Mouse (Mus musculus): ENCODE results near the gene Stk11. TPM values are rescaled to one million over a fixed set of nuclear protein-coding genes. Genes with fewer than 3 reads are reported as not detected.
"Not testable (repeated sequence)": the region's sequence is repeated elsewhere in the genome, so short reads cannot be mapped to it uniquely, and the experiment has no call there.

Gene Stk11
- polyA plus RNA-seq, 1 experiment from 2014 or later = 16.3 TPM

- Histone ChIP-seq H3K36me3 (no peaks in the 10 kb centered on the region), H3K4me1 (replicated peaks) (peaks cover 66% of the 10 kb centered on the region), H3K4me3 (peak overlapping the region; percentile 42), H3K27me3 (0 out of 2 replicates have a peak, but pooled peaks cover 5% of the 10 kb centered on the region), H3K9me3 (no peaks in the 10 kb centered on the region), H3K4me2 (peak overlapping the region; percentile 75), H3K27ac (peak overlapping the region; percentile 100), H3K9ac (peak overlapping the region; percentile 75)
- peak; percentile 0; the same call in 1 of the 2 replicates for ATAC-seq (ENCODE audit: low FRiP score)
- WGBS = 10% methylated on average over 44 of the region's 44 CpGs
These were observed 48.8 kb downstream of the Stk11 start for GRCm38 (mm10) chr10:80164161-80164997.

DNA sequence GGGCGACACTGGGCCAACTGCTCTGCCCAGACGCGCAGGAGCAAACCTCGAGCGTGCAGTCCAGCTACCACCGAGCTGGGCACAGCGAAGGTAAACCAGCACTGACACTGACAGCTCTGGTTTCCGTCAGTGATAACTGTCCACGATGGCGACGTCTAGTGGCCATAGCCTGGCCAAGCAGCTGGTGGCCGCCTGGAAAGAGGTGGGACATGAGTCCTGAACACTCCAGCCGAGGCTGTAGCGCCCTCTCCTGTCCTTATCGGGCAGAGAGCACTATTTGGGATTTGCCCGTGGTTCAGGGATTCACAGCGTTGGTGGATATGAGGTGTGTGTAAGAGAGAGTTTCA, 49.4 kb downstream of the Stk11 start:
- Histone ChIP-seq H3K4me1 (replicated peaks) (peaks cover 69% of the 10 kb centered on the region), H3K27me3 (0 out of 2 replicates have a peak, but pooled peaks cover 5% of the 10 kb centered on the region), H3K27ac (peak overlapping the region; percentile 100), H3K9ac (peak overlapping the region; percentile 75), H3K4me3 (peak overlapping the region; percentile 42), H3K4me2 (peak overlapping the region; percentile 75), H3K36me3 (peaks cover 4% of the 10 kb centered on the region), H3K9me3 (no peaks in the 10 kb centered on the region)
- 0% methylated on average over 17 of the region's 17 CpGs for WGBS
- peak; percentile 33 for ATAC-seq (ENCODE audit: low FRiP score)

- H3K36me3 ChIP-seq = peaks cover 10% of the 10 kb centered on the region
- 0 out of 2 replicates have a peak, but pooled peaks cover 5% of the 10 kb centered on the region for H3K27me3 ChIP-seq
- WGBS = 15% methylated on average over 20 of the region's 20 CpGs
- H3K27ac ChIP-seq = peak within 1 kb of the TSS; percentile 100
- no peak for ATAC-seq (ENCODE audit: low FRiP score)
- H3K4me1 ChIP-seq (replicated peaks) = peaks cover 69% of the 10 kb centered on the region
- no peaks in the 10 kb centered on the region for H3K9me3 ChIP-seq
- H3K9ac ChIP-seq = peak within 1 kb of the TSS; percentile 75
- H3K4me2 ChIP-seq = peak within 1 kb of the TSS; percentile 75
- H3K4me3 ChIP-seq = peak within 1 kb of the TSS; percentile 91
These were observed 50.0 kb downstream of the Stk11 start, which contains the start of gene Cirbp for GRCm38 (mm10) chr10:80165392-80166128. Gene Cirbp, plus strand, starts transcription at chr10:80165985.

DNA sequence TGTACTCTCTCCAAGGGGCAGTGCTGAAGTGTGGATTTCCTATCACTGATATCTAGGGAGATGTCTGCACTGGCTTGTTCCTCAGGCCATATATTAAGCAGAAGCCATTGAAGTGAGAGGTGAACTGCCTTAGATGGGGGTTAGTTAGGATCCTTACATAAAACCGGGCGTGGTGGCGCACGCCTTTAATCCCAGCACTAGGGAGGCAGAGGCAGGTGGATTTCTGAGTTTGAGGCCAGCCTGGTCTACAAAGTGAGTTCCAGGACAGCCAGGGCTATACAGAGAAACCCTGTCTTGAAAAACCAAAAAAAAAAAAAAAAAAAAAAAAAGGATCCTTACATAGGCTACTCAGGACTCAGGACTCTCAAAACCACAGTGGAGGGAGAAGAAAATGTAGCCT, 50.5 kb downstream of the Stk11 start:
- Histone ChIP-seq H3K27ac (peak overlapping the region; percentile 100), H3K4me2 (peak overlapping the region; percentile 75), H3K4me1 (replicated peaks) (peaks cover 67% of the 10 kb centered on the region), H3K36me3 (peaks cover 15% of the 10 kb centered on the region), H3K9ac (peak overlapping the region; percentile 75), H3K4me3 (peak overlapping the region; percentile 42)
- not testable (repeated sequence) for H3K9me3 ChIP-seq; ATAC-seq (ENCODE audit: low FRiP score); H3K27me3 ChIP-seq
- 82% methylated on average over 4 of the region's 4 CpGs for WGBS

GRCm38 (mm10) chr10:80167460-80168037, 51.9 kb downstream of the Stk11 start:
- Histone ChIP-seq H3K27ac (peak overlapping the region; percentile 100), H3K27me3 (0 out of 2 replicates have a peak, but pooled peaks cover 5% of the 10 kb centered on the region), H3K4me2 (peak overlapping the region; percentile 74), H3K9me3 (no peaks in the 10 kb centered on the region), H3K4me3 (peak overlapping the region; percentile 91), H3K36me3 (peaks cover 28% of the 10 kb centered on the region), H3K4me1 (replicated peaks) (peaks cover 73% of the 10 kb centered on the region), H3K9ac (peak overlapping the region; percentile 100)
- WGBS = under 1% methylated on average over 55 of the region's 55 CpGs
- peak; percentile 90 for ATAC-seq (ENCODE audit: low FRiP score)

- Histone ChIP-seq H3K4me3 (peak overlapping the region; percentile 91), H3K4me1 (replicated peaks) (peaks cover 77% of the 10 kb centered on the region), H3K4me2 (peak overlapping the region; percentile 74), H3K9me3 (no peaks in the 10 kb centered on the region), H3K9ac (peak overlapping the region; percentile 100), H3K36me3 (peaks cover 28% of the 10 kb centered on the region), H3K27me3 (0 out of 2 replicates have a peak, but pooled peaks cover under 1% of the 10 kb centered on the region), H3K27ac (peak overlapping the region; percentile 100)
- ATAC-seq (ENCODE audit: low FRiP score) = peak; percentile 38
- WGBS = under 1% methylated on average over 42 of the region's 48 CpGs
These were observed 52.5 kb downstream of the Stk11 start for GRCm38 (mm10) chr10:80168038-80168661.

DNA sequence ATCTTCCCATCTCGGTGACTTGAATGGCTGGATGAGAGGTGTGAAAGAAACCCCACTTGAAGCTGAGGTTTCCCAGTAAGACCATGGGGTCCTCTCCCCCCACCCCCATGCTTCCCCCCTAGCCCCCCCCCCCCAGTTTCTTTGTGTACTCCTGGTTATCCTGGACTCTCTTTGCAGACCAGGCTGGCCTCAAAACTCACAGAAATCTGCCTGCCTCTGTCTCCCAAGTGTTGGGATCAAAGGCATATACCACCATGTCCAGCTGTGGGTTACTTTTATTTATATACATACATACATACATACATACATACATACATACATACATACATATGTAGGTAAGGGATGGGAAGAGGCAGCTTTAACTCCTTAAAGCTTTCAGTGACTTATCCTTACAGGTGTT, 53.5 kb downstream of the Stk11 start:
- peak overlapping the region; percentile 74 for H3K4me2 ChIP-seq
- peak overlapping the region; percentile 100 for H3K27ac ChIP-seq
- peak overlapping the region; percentile 91 for H3K4me3 ChIP-seq
- H3K9me3 ChIP-seq = no peaks in the 10 kb centered on the region
- peaks cover 77% of the 10 kb centered on the region for H3K4me1 ChIP-seq (replicated peaks)
- WGBS = 65% methylated on average over 1 of the region's 1 CpGs
- peaks cover 28% of the 10 kb centered on the region for H3K36me3 ChIP-seq
- H3K9ac ChIP-seq = peak overlapping the region; percentile 100
- H3K27me3 ChIP-seq = no peaks in the 10 kb centered on the region
- ATAC-seq (ENCODE audit: low FRiP score) = no peak

- no peak for ATAC-seq (ENCODE audit: low FRiP score)
- Histone ChIP-seq H3K27me3 (no peaks in the 10 kb centered on the region), H3K9me3 (no peaks in the 10 kb centered on the region), H3K27ac (no peak overlapping the region), H3K4me1 (replicated peaks) (peaks cover 73% of the 10 kb centered on the region), H3K4me2 (no peak overlapping the region; the same call in 1 of the 2 replicates), H3K4me3 (peak overlapping the region; percentile 91; the same call in 1 of the 2 replicates), H3K36me3 (peaks cover 30% of the 10 kb centered on the region), H3K9ac (peak overlapping the region; percentile 100)
- WGBS = 95% methylated on average over 7 of the region's 7 CpGs
These were observed 54.0 kb downstream of the Stk11 start for GRCm38 (mm10) chr10:80169651-80170050.

DNA sequence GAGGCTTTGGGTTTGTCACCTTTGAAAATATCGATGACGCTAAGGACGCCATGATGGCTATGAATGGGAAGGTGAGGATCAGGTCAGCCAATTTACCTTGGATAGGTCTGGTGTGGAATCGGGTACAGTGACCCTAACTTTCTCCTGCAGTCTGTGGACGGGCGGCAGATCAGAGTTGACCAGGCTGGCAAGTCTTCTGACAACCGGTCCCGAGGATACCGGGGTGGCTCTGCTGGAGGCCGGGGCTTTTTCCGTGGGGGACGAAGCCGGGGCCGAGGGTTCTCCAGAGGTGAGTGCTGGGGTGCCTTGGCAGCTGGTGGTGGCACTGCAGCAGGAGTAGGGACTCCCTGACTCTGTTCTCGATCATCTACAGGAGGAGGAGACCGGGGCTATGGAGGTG, 54.4 kb downstream of the Stk11 start:
- H3K9ac ChIP-seq = peak overlapping the region; percentile 51
- peak overlapping the region; percentile 15; the same call in 1 of the 2 replicates for H3K4me2 ChIP-seq
- H3K27ac ChIP-seq = 0 out of 2 replicates have a peak overlapping the region, but pooled peaks have one; percentile 18
- peaks cover 33% of the 10 kb centered on the region for H3K36me3 ChIP-seq
- no peaks in the 10 kb centered on the region for H3K9me3 ChIP-seq
- H3K4me3 ChIP-seq = peak overlapping the region; percentile 4; the same call in 1 of the 2 replicates
- H3K4me1 ChIP-seq (replicated peaks) = peaks cover 73% of the 10 kb centered on the region
- 98% methylated on average over 16 of the region's 16 CpGs for WGBS
- H3K27me3 ChIP-seq = no peaks in the 10 kb centered on the region
- no peak for ATAC-seq (ENCODE audit: low FRiP score)

DNA sequence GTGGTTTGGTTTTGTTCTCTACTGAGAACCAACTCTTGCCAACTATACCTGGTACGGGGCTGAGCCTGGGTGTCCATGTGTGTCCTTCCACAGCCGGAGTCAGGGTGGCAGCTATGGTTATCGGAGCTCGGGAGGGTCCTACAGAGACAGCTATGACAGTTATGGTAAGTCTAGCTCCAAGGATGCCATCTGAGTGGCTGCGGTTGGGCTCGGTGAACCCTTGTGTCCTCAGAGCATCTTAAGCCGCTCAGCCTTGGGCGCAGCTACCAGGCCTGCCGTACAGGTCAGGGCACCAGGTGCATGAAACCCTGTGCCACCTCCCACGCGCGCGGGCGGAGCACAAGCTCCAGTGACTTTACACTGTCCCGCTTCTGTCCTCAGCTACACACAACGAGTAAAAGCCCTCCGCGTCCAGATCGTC, 55.0 kb downstream of the Stk11 start:
- no peak for ATAC-seq (ENCODE audit: low FRiP score)
- peak overlapping the region; percentile 15; the same call in 1 of the 2 replicates for H3K4me2 ChIP-seq
- peaks cover 69% of the 10 kb centered on the region for H3K4me1 ChIP-seq (replicated peaks)
- 97% methylated on average over 19 of the region's 19 CpGs for WGBS
- peak overlapping the region; percentile 51 for H3K9ac ChIP-seq
- H3K36me3 ChIP-seq = peaks cover 33% of the 10 kb centered on the region
- no peaks in the 10 kb centered on the region for H3K9me3 ChIP-seq
- H3K27ac ChIP-seq = 0 out of 2 replicates have a peak overlapping the region, but pooled peaks have one; percentile 18
- no peaks in the 10 kb centered on the region for H3K27me3 ChIP-seq
- H3K4me3 ChIP-seq = no peak overlapping the region

- Histone ChIP-seq H3K4me2 (no peak overlapping the region), H3K36me3 (peaks cover 33% of the 10 kb centered on the region), H3K4me1 (replicated peaks) (peaks cover 69% of the 10 kb centered on the region), H3K9me3 (no peaks in the 10 kb centered on the region), H3K27me3 (no peaks in the 10 kb centered on the region), H3K9ac (peak overlapping the region; percentile 71; the same call in 1 of the 2 replicates), H3K27ac (peak overlapping the region; percentile 93; the same call in 1 of the 2 replicates), H3K4me3 (0 out of 2 replicates have a peak overlapping the region, but pooled peaks have one; percentile 7)
- no peak for ATAC-seq (ENCODE audit: low FRiP score)
- 92% methylated on average over 15 of the region's 15 CpGs for WGBS
These were observed 55.6 kb downstream of the Stk11 start for GRCm38 (mm10) chr10:80171252-80171651.

All from hindbrain, embryonic 13.5 days (tissue).